Mouse (Mus musculus): ENCODE results near the gene Gstcd.

Gene Gstcd

DNA sequence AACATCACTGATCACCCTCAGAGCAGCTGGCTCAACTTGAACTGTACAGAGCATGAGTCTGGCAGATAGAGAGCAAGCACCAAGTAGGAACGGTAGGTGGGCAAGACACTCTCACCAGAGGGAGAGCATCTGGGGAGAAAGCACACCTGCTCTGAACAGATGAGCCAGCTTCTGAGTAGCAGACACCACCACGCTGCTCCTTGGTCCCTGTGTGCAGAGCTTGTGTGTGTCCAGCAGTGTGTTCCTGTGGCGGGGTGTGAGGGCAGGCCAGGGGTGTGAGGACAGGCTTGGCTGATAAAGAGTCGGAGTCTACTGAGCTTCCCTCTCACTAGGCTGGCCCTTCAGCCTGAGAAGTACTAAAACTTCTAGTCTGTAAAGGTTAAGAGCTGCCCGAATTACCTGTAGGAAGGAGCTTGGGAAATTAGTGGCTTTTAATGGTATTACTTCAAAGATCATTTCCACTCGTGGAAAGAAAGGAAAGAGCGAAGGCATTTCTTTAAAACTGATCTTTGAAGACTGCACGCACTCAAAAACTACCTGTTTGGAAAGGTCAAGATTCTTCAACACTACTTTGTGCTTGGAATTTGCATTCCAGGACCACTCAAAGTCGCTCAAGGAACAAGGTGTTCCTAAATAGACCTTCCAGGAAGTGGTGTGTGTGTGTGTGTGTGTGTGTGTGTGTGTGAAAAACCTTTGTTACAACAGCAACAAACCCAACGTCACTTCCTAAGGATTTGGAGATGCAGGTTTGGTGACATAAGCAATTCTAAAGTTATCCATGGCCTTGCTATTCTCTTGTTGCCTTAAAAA lies 151.4 kb downstream of the Gstcd start:
- no peak for DNase-seq

DNA sequence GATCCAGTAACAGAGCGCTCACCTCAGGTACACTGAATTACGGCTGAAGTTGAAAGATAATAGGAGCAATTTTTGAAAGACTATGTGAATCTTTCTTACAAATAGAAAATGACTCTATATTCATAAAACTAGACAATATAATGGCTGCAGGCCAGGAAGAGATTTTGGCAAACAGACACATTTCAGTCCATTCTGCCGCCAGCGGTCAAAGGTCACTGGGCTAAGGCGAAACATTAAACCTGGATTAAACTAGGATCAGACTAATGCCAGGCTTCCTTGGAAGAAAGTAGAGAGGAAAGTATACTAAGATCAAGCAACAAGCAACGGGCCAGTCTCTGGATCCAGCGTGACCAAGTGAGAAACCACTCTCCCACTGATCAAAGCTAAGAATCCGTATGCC lies 152.8 kb downstream of the Gstcd start:
- DNase-seq = peak; percentile 79 to 86

- no peak for DNase-seq
Observed at GRCm38 (mm10) chr3:132934649-132935048, 157.2 kb downstream of the Gstcd start.
